1 mouse cellular context compared by ENCODE assay signal in genomic region chr1:71506534-71506933, GRCm38 (mm10).
TF ChIP-seq lines count a peak whose summit lies in the region.

No protein-coding gene starts in this region.

TF ChIP-seq in CH12.LX, 34 proteins besides CTCF, POLR2A, EP300 and RAD21 (continued from another document):
- no peak for TF ChIP-seq MAX (IDR thresholded peaks at IDR 0.05; ENCODE audit: low read length)
- no peak for TF ChIP-seq MXI1 (IDR thresholded peaks at IDR 0.05; ENCODE audit: low read depth, low read length)
- TF ChIP-seq SMC3 (IDR thresholded peaks at IDR 0.05; ENCODE audit: low read depth, low read length): no peak
- no peak for TF ChIP-seq PAX5 (IDR thresholded peaks at IDR 0.05; ENCODE audit: low read length)
- TF ChIP-seq NRF1 (IDR thresholded peaks at IDR 0.05; ENCODE audit: low read depth, low read length): no peak
- no peak for TF ChIP-seq POLR2AphosphoS2 (IDR thresholded peaks at IDR 0.05; ENCODE audit: low read depth, low read length)
TF ChIP-seq in CH12.LX: peak in this region for 0.
